Mouse (Mus musculus): Measurements from ENCODE around the gene Gas6.

- TF ChIP-seq CTCF (IDR thresholded peaks at IDR 0.05; ENCODE audit: low read depth) (no peak), EP300 (IDR thresholded peaks at IDR 0.05; ENCODE audit: low read depth) (no peak)
Measured at GRCm38 (mm10) chr8:13420970-13421369, 73.3 kb downstream of the Gas6 start.

Measured in liver, postnatal 0 days (tissue).